Mouse (Mus musculus): ENCODE results near the gene Slk.

DNA sequence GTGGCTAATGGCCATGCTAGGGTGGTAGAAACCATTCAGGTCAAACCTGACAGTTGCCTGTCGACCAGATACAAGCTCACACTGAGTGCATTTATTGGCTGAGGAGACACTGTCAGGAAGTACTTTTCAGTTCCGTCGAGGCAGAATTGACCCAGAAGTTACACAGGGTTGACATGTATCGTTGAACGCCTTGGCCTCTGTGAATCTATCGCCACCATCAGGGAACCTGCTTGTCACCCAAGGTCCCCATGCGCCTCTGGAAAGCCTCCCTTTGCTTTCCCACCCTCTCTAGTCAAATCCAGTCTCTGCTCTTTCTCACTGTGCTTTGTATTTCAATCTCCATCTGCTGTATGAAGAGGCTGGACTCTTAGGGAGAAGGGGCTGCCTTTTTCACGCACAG is 13.5 kb upstream of the Slk start:
- no peak for TF ChIP-seq CTCF (IDR thresholded peaks at IDR 0.05; ENCODE audit: extremely low read depth, insufficient read length, insufficient replicate concordance, low read depth, low read length)
- TF ChIP-seq POLR2A (IDR thresholded peaks at IDR 0.05; ENCODE audit: low read depth, low read length) = no peak
